Mouse (Mus musculus) hindbrain, embryonic 16.5 days (tissue): ENCODE measurements around the gene Nectin4. TPM values are rescaled to one million over a fixed set of nuclear protein-coding genes. Genes with fewer than 3 reads are reported as not detected.

Source experiments
- ATAC-seq: fragments of 200-750 bp; cut with Nextera tagmentation; 2 replicates; pipeline ENCODE4 v1.8.0; 2017; ENCODE audit warnings: moderate TSS enrichment, moderate library complexity
- H3K27ac ChIP-seq: fragments of 300-500 bp; sonication (generic); 2 replicates; pipeline ENCODE4 v1.5.1; 2014; ENCODE audit warnings: low read depth, mild to moderate bottlenecking, control low read depth, low read length, moderate library complexity
- H3K27me3 ChIP-seq: fragments of 300-500 bp; sonication (generic); replicated peaks from 2 replicates; pipeline ENCODE4 v1.6.1; 2014; ENCODE audit warnings: low read length; ENCODE audit not compliant: control insufficient read depth, insufficient read depth
- H3K36me3 ChIP-seq: fragments of 300-500 bp; sonication (generic); 2 replicates; pipeline ENCODE4 v1.6.1; 2014; ENCODE audit warnings: mild to moderate bottlenecking, low read length, moderate library complexity, mixed read lengths; ENCODE audit not compliant: control insufficient read depth, insufficient read depth
- H3K4me1 ChIP-seq: fragments of 300-500 bp; sonication (generic); 2 replicates; pipeline ENCODE4 v1.6.1; 2014; ENCODE audit warnings: low read depth, low read length; ENCODE audit not compliant: control insufficient read depth, insufficient read depth
- H3K4me2 ChIP-seq: fragments of 300-500 bp; sonication (generic); 2 replicates; pipeline ENCODE4 v1.6.1; 2014; ENCODE audit warnings: mild to moderate bottlenecking, low read length, control low read depth, moderate library complexity
- H3K4me3 ChIP-seq: fragments of 300-500 bp; sonication (generic); 2 replicates; pipeline ENCODE4 v1.5.1; 2014; ENCODE audit warnings: mild to moderate bottlenecking, low read length, control low read depth, moderate library complexity
- H3K9ac ChIP-seq: fragments of 300-500 bp; sonication (generic); 2 replicates; pipeline ENCODE4 v1.6.1; 2014; ENCODE audit warnings: low read depth, mild to moderate bottlenecking, control low read depth, low read length, moderate library complexity
- H3K9me3 ChIP-seq: fragments of 300-500 bp; sonication (generic); 2 replicates; pipeline ENCODE4 v1.6.1; 2014; ENCODE audit warnings: mild to moderate bottlenecking, low read length, moderate library complexity; ENCODE audit not compliant: control insufficient read depth
- WGBS: fragments of 180-500 bp; shearing (Covaris S2); extraction: QIAGEN DNeasy Blood & Tissue Kit; methylation state at CpG from one replicate; pipeline ENCODE4 v1.1.7; 2014; 5-methylcytosine and 5-hydroxymethylcytosine counted together
- polyA plus RNA-seq: library from polyadenylated mRNA; unstranded; fragments of >200 nt; fragmentation: Nextera tagmentation; extraction: Ambion mirVana; gene quantifications from 2 replicates; pipeline ENCODE4 v1.2.1, GENCODE M21; 2015

The Nectin4 gene
- polyA plus RNA-seq, 1 experiment from 2014 or later: 4.7 TPM

GRCm38 (mm10) chr1:171435974-171436373 is 66.1 kb downstream of the Nectin4 start:
- Histone ChIP-seq H3K4me3 (no peak overlapping the region), H3K9ac (no peak overlapping the region), H3K27me3 (peaks cover 20% of the 10 kb centered on the region), H3K4me2 (no peak overlapping the region), H3K9me3 (no peaks in the 10 kb centered on the region), H3K36me3 (no peaks in the 10 kb centered on the region), H3K27ac (no peak overlapping the region), H3K4me1 (peaks cover 7% of the 10 kb centered on the region; the same call in 1 of the 2 replicates)
- WGBS: 63% methylated on average over 1 of the region's 1 CpGs
- no peak for ATAC-seq

DNA sequence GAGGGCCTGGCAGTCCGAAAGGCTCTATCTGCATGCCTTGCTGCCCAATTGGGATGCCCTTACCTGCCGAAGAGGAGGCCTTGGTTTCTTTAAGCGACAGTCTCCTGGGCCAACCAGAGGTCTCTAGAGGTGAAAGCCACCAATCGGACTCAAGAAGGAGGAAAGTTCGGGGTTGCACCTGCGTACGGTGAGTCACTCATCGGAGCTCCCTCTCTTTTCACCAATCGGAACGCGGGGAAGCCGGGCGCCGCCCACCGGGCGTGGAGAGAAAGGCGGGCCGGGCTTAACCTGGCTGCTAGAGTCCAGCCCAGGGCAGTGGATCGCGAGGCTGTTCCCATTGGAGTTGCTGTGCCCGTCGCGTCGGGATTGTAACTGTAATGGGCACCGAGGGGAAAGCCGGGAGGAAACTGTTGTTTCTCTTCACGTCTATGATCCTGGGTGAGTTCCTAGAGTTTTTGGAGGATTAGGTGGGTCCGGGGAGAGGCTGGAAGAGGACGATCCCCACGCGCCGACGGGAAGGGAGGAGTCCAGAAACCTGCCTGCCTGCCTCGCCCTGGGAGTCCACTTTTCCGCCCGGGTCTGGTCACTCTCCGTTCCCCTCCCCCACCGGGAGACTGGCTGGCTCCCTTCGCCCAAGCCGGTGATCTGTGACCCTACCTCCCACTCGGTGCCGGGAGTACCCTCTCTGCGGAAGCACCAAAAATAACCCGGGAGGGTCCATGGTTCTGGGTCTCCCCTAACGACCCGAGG is 67.5 kb downstream of the Nectin4 start, which contains the start of gene F11r:
Gene F11r, plus strand, starts transcription at position 272 of the 750 bp plus-strand sequence.
- Histone ChIP-seq H3K4me2 (peak within 1 kb of the TSS; percentile 57), H3K9me3 (no peaks in the 10 kb centered on the region), H3K27ac (0 out of 2 replicates have a peak within 1 kb of the TSS, but pooled peaks have one; percentile 34), H3K9ac (peak within 1 kb of the TSS; percentile 47), H3K27me3 (peaks cover 20% of the 10 kb centered on the region), H3K36me3 (no peaks in the 10 kb centered on the region), H3K4me3 (peak within 1 kb of the TSS; percentile 44), H3K4me1 (peaks cover 7% of the 10 kb centered on the region; the same call in 1 of the 2 replicates)
- peak; percentile 87 for ATAC-seq
- WGBS: 2% methylated on average over 44 of the region's 46 CpGs

Other genes starting within 250 kb of the Nectin4 start
- gene Sdhc, start 219.5 kb upstream of the Nectin4 start, polyA plus RNA-seq: 316 and 354 TPM in 2 replicates
- gene Mpz, start 219.4 kb upstream of the Nectin4 start, polyA plus RNA-seq: 4.7 and 5.3 TPM in 2 replicates
- gene Pcp4l1, start 173.8 kb upstream of the Nectin4 start, polyA plus RNA-seq: 44.7 and 48.7 TPM in 2 replicates
- 0.26 and 0.73 TPM in 2 replicates for gene Nr1i3, start 156.1 kb upstream of the Nectin4 start, polyA plus RNA-seq
- 60.9 and 69.6 TPM in 2 replicates for gene Tomm40l, start 147.6 kb upstream of the Nectin4 start, polyA plus RNA-seq
- 5.2 and 6.5 TPM in 2 replicates for gene Apoa2, start 145.0 kb upstream of the Nectin4 start, polyA plus RNA-seq
- 25.5 and 25.7 TPM in 2 replicates for gene Fcer1g, start 135.7 kb upstream of the Nectin4 start, polyA plus RNA-seq
- 6.0 and 6.6 TPM in 2 replicates for gene Adamts4, start 119.7 kb upstream of the Nectin4 start, polyA plus RNA-seq
- 262 and 280 TPM in 2 replicates for gene Ndufs2, start 118.7 kb upstream of the Nectin4 start, polyA plus RNA-seq
- gene B4galt3, start 99.8 kb upstream of the Nectin4 start, polyA plus RNA-seq: 101 and 106 TPM in 2 replicates
- gene Ppox, start 88.9 kb upstream of the Nectin4 start, polyA plus RNA-seq: 42.7 and 47.9 TPM in 2 replicates
- gene Usp21, start 82.1 kb upstream of the Nectin4 start, polyA plus RNA-seq: 92.3 and 101 TPM in 2 replicates
- 115 and 126 TPM in 2 replicates for gene Ufc1, start 75.1 kb upstream of the Nectin4 start, polyA plus RNA-seq
- 46.5 and 49.5 TPM in 2 replicates for gene Dedd, start 41.0 kb upstream of the Nectin4 start, polyA plus RNA-seq
- gene Nit1, start 24.5 kb upstream of the Nectin4 start, polyA plus RNA-seq: 51.2 and 54.7 TPM in 2 replicates
- 123 and 143 TPM in 2 replicates for gene Pfdn2, start 24.4 kb upstream of the Nectin4 start, polyA plus RNA-seq
- 3.3 and 4.3 TPM in 2 replicates for gene Klhdc9, start 9.3 kb upstream of the Nectin4 start, polyA plus RNA-seq
- gene Arhgap30, start 18.9 kb downstream of the Nectin4 start, polyA plus RNA-seq: 0.73 and 0.79 TPM in 2 replicates
- 150 and 170 TPM in 2 replicates for gene Usf1, start 41.2 kb downstream of the Nectin4 start, polyA plus RNA-seq
- 6.3 and 7.0 TPM in 2 replicates for gene Tstd1, start 48.8 kb downstream of the Nectin4 start, polyA plus RNA-seq
- 14.1 and 15.6 TPM in 2 replicates for gene F11r, start 67.4 kb downstream of the Nectin4 start, polyA plus RNA-seq
- gene Alyref2, start 133.4 kb downstream of the Nectin4 start, polyA plus RNA-seq: 25.7 and 28.3 TPM in 2 replicates
- not detected in 2 replicates for gene Itln1, start 165.2 kb downstream of the Nectin4 start, polyA plus RNA-seq
- gene Cd244a, start 189.1 kb downstream of the Nectin4 start, polyA plus RNA-seq: not detected in 2 replicates
- gene Ly9, start 237.3 kb downstream of the Nectin4 start, polyA plus RNA-seq: 0.18 TPM in 1 of 2 replicates, not detected in the other